Mouse (Mus musculus): ENCODE data around the gene Ftl1-ps1.
A peak's percentile ranks its signal among the peaks of the same experiment; 100 is the strongest.

The Ftl1-ps1 gene

GRCm38 (mm10) chr13:74399298-74399839, at the start of gene Ftl1-ps1:
Gene Ftl1-ps1 (plus strand): TSS chr13:74399694.
- DNase-seq (ENCODE audit: low spot score in 2 of 2): no peak

- no peak for DNase-seq (ENCODE audit: low spot score in 2 of 2)
These were observed 49.0 kb upstream of the Ftl1-ps1 start for GRCm38 (mm10) chr13:74350435-74350906.

GRCm38 (mm10) chr13:74356491-74356890, 43.0 kb upstream of the Ftl1-ps1 start:
- no peak for DNase-seq (ENCODE audit: low spot score in 2 of 2)

- DNase-seq (ENCODE audit: low spot score in 2 of 2): no peak
These were observed 37.3 kb upstream of the Ftl1-ps1 start for GRCm38 (mm10) chr13:74362218-74362617.

GRCm38 (mm10) chr13:74363176-74363858, 36.2 kb upstream of the Ftl1-ps1 start:
- no peak for DNase-seq (ENCODE audit: low spot score in 2 of 2)

GRCm38 (mm10) chr13:74363859-74364235, 35.6 kb upstream of the Ftl1-ps1 start, which contains the start of gene Lrrc14b:
Gene Lrrc14b (minus strand): TSS chr13:74364005.
- no peak for DNase-seq (ENCODE audit: low spot score in 2 of 2)

- no peak for DNase-seq (ENCODE audit: low spot score in 2 of 2)
These were observed 17.8 kb upstream of the Ftl1-ps1 start for GRCm38 (mm10) chr13:74381533-74382276.

GRCm38 (mm10) chr13:74382289-74382688, 17.2 kb upstream of the Ftl1-ps1 start:
- DNase-seq (ENCODE audit: low spot score in 2 of 2): no peak

- DNase-seq (ENCODE audit: low spot score in 2 of 2): no peak
These were observed 9.8 kb upstream of the Ftl1-ps1 start for GRCm38 (mm10) chr13:74389730-74390129.

- peak in 1 of 2 experiments; percentile 43 for DNase-seq (ENCODE audit: low spot score in 2 of 2)
These were observed 9.0 kb upstream of the Ftl1-ps1 start, which contains the start of gene Zfp72 for GRCm38 (mm10) chr13:74390371-74390990. Gene Zfp72 (minus strand): TSS chr13:74390836.

- no peak for DNase-seq (ENCODE audit: low spot score in 2 of 2)
These were observed 8.3 kb upstream of the Ftl1-ps1 start for GRCm38 (mm10) chr13:74391156-74391555.

GRCm38 (mm10) chr13:74439895-74440294, 40.4 kb downstream of the Ftl1-ps1 start:
- no peak for DNase-seq (ENCODE audit: low spot score in 2 of 2)
